Mouse (Mus musculus) macrophage (primary cell): ENCODE data around the gene 4931409K22Rik. TPM values are rescaled to one million over a fixed set of nuclear protein-coding genes. Genes with fewer than 3 reads are reported as not detected.
"Not testable (repeated sequence)": the region's sequence is repeated elsewhere in the genome, so short reads cannot be mapped to it uniquely, and the experiment has no call there.

Experiments used
- H3K27ac ChIP-seq: fragments of 350-480 bp; formaldehyde crosslinking; 2 replicates; pipeline ENCODE4 v1.9.0; 2021
- H3K36me3 ChIP-seq: fragments of 350-480 bp; formaldehyde crosslinking; 2 replicates; pipeline ENCODE4 v1.9.0; 2021; ENCODE audit errors: inconsistent target
- H3K4me3 ChIP-seq: fragments of 350-480 bp; formaldehyde crosslinking; 2 replicates; pipeline ENCODE4 v1.9.0; 2021; ENCODE audit errors: inconsistent target
- H3K79me2 ChIP-seq: fragments of 350-480 bp; formaldehyde crosslinking; 2 replicates; pipeline ENCODE4 v1.9.0; 2021; ENCODE audit errors: inconsistent target
- WGBS: methylation state at CpG from one replicate; pipeline ENCODE4 v1.1.7; 2026; ENCODE audit warnings: inconsistent platforms; ENCODE audit not compliant: missing documents; 5-methylcytosine and 5-hydroxymethylcytosine counted together
- polyA plus RNA-seq: library from polyadenylated mRNA; stranded (reverse); fragments of 250-400 nt; gene quantifications from 3 replicates; pipeline ENCODE4 v1.2.4, GENCODE M21; 2018; ENCODE audit warnings: inconsistent platforms

4931409K22Rik gene
- polyA plus RNA-seq, 1 experiment from 2014 or later: not detected

- H3K4me3 ChIP-seq: peak overlapping the region; percentile 95
- H3K36me3 ChIP-seq: peaks cover 14% of the 10 kb centered on the region; the same call in 1 of the 2 replicates
- H3K79me2 ChIP-seq: peaks cover 28% of the 10 kb centered on the region
- peak overlapping the region; percentile 74 for H3K27ac ChIP-seq
- WGBS: 5% methylated on average over 8 of the region's 8 CpGs
Measured at GRCm38 (mm10) chr5:24586106-24586505, 29.5 kb upstream of the 4931409K22Rik start.

GRCm38 (mm10) chr5:24578109-24578963, 21.7 kb upstream of the 4931409K22Rik start:
- peaks cover 14% of the 10 kb centered on the region; the same call in 1 of the 2 replicates for H3K79me2 ChIP-seq
- peak overlapping the region; percentile 75 for H3K27ac ChIP-seq
- peak overlapping the region; percentile 59 for H3K4me3 ChIP-seq
- 10% methylated on average over 6 of the region's 6 CpGs for WGBS
- H3K36me3 ChIP-seq: peaks cover 11% of the 10 kb centered on the region; the same call in 1 of the 2 replicates

- Histone ChIP-seq H3K79me2 (peaks cover 14% of the 10 kb centered on the region; the same call in 1 of the 2 replicates), H3K36me3 (peaks cover 21% of the 10 kb centered on the region; the same call in 1 of the 2 replicates), H3K27ac (peak within 1 kb of the TSS; percentile 75), H3K4me3 (peak within 1 kb of the TSS; percentile 67)
- WGBS: under 1% methylated on average over 48 of the region's 48 CpGs
Measured at GRCm38 (mm10) chr5:24577183-24577929, 20.7 kb upstream of the 4931409K22Rik start, which contains the start of gene Abcf2. TSS of gene Abcf2 (minus strand) at chr5:24577467.

GRCm38 (mm10) chr5:24576801-24577182, 20.2 kb upstream of the 4931409K22Rik start:
- H3K27ac ChIP-seq: peak overlapping the region; percentile 52
- H3K4me3 ChIP-seq: peak overlapping the region; percentile 67
- WGBS: 1% methylated on average over 32 of the region's 32 CpGs
- peaks cover 27% of the 10 kb centered on the region for H3K36me3 ChIP-seq
- peaks cover 14% of the 10 kb centered on the region; the same call in 1 of the 2 replicates for H3K79me2 ChIP-seq

GRCm38 (mm10) chr5:24575948-24576347, 19.3 kb upstream of the 4931409K22Rik start:
- Histone ChIP-seq H3K36me3 (peaks cover 35% of the 10 kb centered on the region), H3K27ac (no peak overlapping the region), H3K79me2 (peaks cover 14% of the 10 kb centered on the region; the same call in 1 of the 2 replicates), H3K4me3 (no peak overlapping the region)
- WGBS: 100% methylated on average over 1 of the region's 1 CpGs

GRCm38 (mm10) chr5:24555335-24555734, 1.3 kb downstream of the 4931409K22Rik start:
- WGBS: 95% methylated on average over 7 of the region's 7 CpGs

GRCm38 (mm10) chr5:24553621-24554244, 2.9 kb downstream of the 4931409K22Rik start:
- no peak overlapping the region for H3K4me3 ChIP-seq
- 77% methylated on average over 5 of the region's 5 CpGs for WGBS
- no peak overlapping the region for H3K27ac ChIP-seq
- no peaks in the 10 kb centered on the region for H3K36me3 ChIP-seq
- no peaks in the 10 kb centered on the region for H3K79me2 ChIP-seq

More at GRCm38 (mm10) chr5:24555335-24555734, 1.3 kb downstream of the 4931409K22Rik start:
- not testable (repeated sequence) for H3K4me3 ChIP-seq, H3K79me2 ChIP-seq, H3K27ac ChIP-seq, H3K36me3 ChIP-seq

GRCm38 (mm10) chr5:24551317-24551688, 5.3 kb downstream of the 4931409K22Rik start:
- 45% methylated on average over 2 of the region's 2 CpGs for WGBS
- Histone ChIP-seq H3K4me3 (no peak overlapping the region), H3K27ac (no peak overlapping the region), H3K36me3 (no peaks in the 10 kb centered on the region), H3K79me2 (no peaks in the 10 kb centered on the region)

- no peaks in the 10 kb centered on the region for H3K79me2 ChIP-seq
- WGBS: 36% methylated on average over 22 of the region's 26 CpGs
- H3K4me3 ChIP-seq: no peak overlapping the region
- no peaks in the 10 kb centered on the region for H3K36me3 ChIP-seq
- no peak overlapping the region for H3K27ac ChIP-seq
Measured at GRCm38 (mm10) chr5:24550598-24551316, 5.9 kb downstream of the 4931409K22Rik start.

- H3K4me3 ChIP-seq: no peak overlapping the region
- no peak overlapping the region for H3K27ac ChIP-seq
- WGBS: 88% methylated on average over 7 of the region's 7 CpGs
- no peaks in the 10 kb centered on the region for H3K79me2 ChIP-seq
- no peaks in the 10 kb centered on the region for H3K36me3 ChIP-seq
Measured at GRCm38 (mm10) chr5:24542643-24543042, 14.0 kb downstream of the 4931409K22Rik start.

GRCm38 (mm10) chr5:24541144-24541569, 15.5 kb downstream of the 4931409K22Rik start:
- 32% methylated on average over 6 of the region's 6 CpGs for WGBS
- no peaks in the 10 kb centered on the region for H3K79me2 ChIP-seq
- H3K4me3 ChIP-seq: no peak overlapping the region
- no peak overlapping the region for H3K27ac ChIP-seq
- no peaks in the 10 kb centered on the region for H3K36me3 ChIP-seq

GRCm38 (mm10) chr5:24540387-24541143, 16.0 kb downstream of the 4931409K22Rik start, which contains the start of gene Asb10:
TSS of gene Asb10 (minus strand) at chr5:24540978.
- no peak within 1 kb of the TSS for H3K4me3 ChIP-seq
- 13% methylated on average over 14 of the region's 14 CpGs for WGBS

GRCm38 (mm10) chr5:24539571-24540296, 16.9 kb downstream of the 4931409K22Rik start:
- no peaks in the 10 kb centered on the region for H3K36me3 ChIP-seq
- H3K4me3 ChIP-seq: no peak overlapping the region
- WGBS: 95% methylated on average over 21 of the region's 22 CpGs
- no peak overlapping the region for H3K27ac ChIP-seq
- H3K79me2 ChIP-seq: no peaks in the 10 kb centered on the region

More at GRCm38 (mm10) chr5:24540387-24541143, 16.0 kb downstream of the 4931409K22Rik start, which contains the start of gene Asb10:
- H3K27ac ChIP-seq: peak within 1 kb of the TSS; percentile 17; the same call in 1 of the 2 replicates
- H3K36me3 ChIP-seq: no peaks in the 10 kb centered on the region
- H3K79me2 ChIP-seq: no peaks in the 10 kb centered on the region
